Mouse (Mus musculus): ENCODE data around the gene Pole4. TPM values are rescaled to one million over a fixed set of nuclear protein-coding genes. Genes with fewer than 3 reads are reported as not detected.
A peak's percentile ranks its signal among the peaks of the same experiment; 100 is the strongest.
"Not testable (repeated sequence)": the region's sequence is repeated elsewhere in the genome, so short reads cannot be mapped to it uniquely, and the experiment has no call there.

Pole4 gene
- total RNA-seq, 4 experiments from 2014 or later = 28.4 to 31.3 (median 30.5) TPM

DNA sequence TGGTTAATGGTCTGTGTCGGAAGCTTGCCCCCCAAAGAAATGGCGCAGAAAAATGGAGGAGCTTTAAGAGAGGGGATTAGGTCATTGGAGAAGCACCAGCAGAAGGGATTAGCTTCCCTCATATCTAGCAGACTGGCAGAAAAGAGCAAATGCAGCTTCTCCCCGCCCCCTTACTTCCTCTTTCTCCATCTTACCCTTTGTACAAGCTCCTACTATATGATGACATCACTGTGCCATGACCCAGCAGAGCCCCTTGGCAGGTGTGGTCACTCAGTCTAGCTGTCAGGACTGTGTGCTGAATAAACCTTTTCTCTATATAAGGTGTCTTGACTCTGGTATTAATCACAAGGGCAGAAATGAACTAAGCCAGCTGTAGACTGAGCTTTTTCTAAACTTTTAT lies 10.5 kb upstream of the Pole4 start:
- DNase-seq (ENCODE audit: low spot score in 2 of 2) = no peak

DNA sequence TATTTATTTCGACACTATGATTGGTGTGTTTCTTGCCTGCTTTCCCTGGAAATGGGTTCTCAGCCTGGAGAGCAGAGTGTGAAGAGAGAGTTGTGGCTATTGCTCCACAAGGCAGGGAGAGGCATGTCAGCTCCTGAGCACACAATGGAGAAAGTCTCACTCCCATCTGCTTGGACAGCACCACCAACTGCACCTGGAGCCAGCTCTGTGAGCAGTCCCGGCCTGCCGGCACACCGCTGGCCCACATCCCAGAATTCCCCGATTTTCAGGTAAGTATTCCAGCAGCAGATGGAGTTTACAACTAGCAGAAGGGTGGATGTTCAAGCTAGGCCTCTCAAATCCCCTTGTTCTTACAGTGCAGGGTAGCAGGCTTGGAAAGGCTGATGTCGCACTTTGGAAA lies 10.1 kb upstream of the Pole4 start:
- DNase-seq (ENCODE audit: low spot score in 2 of 2) = no peak

DNA sequence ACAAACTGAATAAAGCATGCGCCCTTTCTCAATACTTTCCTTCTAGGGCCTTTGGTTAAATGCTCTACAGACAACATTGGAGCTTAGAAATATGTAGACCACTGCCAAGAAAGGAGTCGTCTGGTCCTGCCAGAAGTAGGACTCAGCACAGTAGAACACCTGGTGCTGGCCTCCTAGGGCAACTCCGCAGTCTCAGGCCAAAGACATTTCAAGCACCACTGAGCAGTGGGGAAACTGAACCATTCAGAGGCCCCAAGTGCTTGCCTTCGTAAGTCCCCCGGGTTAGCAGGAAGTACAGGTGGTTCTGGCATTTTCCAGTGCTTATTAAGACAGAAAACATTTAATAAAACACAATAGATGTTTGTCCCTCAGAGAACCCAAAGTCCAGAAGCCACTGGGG lies 9.7 kb upstream of the Pole4 start:
- DNase-seq (ENCODE audit: low spot score in 2 of 2) = no peak

DNA sequence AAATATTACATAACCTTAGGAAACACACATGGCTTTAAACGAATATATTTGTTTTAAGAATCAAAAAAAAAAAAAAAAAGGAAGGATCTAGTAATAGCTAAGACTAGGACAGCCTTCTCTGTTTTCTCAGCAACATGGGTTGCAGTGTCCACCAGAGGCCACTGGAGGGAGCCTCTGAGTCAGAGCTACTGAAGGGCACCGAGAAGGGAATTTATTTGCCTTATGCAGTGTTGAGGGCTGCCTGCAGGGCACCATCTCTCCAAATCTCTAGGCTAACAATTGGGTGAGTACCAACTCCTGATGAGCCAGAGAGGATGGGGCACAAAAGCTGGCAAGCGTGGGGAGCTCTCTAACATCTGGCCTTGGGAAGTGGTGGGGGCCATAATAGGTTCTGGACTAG lies 9.1 kb upstream of the Pole4 start:
- peak; percentile 21 to 75 for DNase-seq (ENCODE audit: low spot score in 2 of 2)

DNA sequence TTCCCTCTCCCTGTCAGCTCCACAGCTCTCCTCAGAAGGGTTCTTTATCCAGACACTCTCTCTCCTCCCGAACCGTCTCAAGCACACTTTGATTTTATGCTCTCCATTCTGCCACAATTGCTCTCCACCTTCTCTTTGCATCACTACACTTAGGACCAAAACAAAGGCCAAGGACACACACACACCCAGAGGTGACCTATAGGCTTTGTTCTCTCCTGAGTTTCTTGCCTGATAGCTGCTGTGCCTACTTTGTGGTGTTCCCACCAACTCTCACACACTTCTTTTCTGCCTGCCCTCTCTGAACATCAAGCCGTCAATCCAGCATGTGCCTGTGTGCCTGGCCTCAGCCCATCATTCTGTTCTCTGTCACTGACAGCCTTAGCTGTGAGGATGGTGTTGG lies 2.6 kb upstream of the Pole4 start:
- DNase-seq (ENCODE audit: low spot score in 2 of 2) = no peak

DNA sequence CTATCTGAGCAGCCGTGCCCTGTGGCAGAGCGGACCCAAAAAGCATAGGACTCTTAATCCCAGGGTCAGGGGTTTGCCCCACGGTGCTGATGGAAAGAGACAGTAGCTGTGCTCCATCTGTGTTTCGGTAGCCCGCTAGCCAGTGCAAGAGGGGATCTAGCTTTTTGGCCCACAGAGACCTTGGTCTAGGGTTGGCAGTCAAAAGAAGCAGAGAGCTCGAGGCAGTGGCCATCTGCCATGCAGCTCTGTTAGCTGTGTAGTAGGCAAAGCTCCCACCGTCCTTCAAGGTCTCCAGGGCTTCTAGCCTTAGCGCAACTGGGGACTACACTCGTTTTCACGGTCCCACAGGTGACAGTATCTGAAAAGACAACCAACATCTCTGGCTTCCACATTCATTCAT lies 2.1 kb upstream of the Pole4 start:
- no peak for DNase-seq (ENCODE audit: low spot score in 2 of 2)

DNA sequence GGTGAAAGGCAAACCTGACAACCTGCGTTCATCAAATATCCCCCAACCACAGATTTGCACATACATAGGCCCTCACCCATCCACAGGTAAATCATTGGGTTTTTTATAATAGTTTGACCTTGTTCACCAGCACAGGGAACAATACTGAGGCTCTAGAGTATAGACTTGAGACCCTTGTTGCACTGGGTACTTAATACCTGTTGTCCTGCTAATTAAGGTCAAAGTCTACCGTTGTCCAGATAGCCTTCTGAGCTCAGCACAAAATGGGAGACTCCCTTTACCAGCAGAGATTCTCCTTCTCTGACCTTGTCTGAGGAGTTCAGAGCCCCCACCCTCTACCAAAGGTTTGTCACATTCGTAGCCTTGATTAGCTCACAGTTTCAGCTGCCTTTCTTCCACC lies 1.5 kb downstream of the Pole4 start:
- no peak for DNase-seq (ENCODE audit: low spot score in 2 of 2)

DNA sequence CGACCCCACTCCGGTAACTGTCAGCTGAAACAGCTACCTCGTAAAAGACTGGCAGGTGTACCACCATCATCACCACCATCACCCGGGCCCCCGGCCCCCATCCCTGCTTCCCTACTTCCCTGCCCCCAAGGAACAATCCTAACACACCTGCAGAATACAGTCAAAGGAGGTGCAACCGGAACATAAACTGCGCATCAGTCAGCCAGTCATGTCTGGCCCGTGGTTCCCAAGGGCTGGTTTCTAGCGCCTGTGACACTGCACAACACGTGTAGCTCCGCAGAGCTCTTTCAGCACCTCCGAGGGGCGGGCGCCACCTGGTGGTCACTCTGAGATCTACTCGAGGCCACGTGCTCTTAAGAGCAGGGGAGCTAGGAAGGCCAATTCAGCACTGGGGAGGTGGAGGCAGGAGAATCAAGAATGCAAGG lies 2.6 kb downstream of the Pole4 start:
- DNase-seq (ENCODE audit: low spot score in 2 of 2) = peak; percentile 55 to 85

DNA sequence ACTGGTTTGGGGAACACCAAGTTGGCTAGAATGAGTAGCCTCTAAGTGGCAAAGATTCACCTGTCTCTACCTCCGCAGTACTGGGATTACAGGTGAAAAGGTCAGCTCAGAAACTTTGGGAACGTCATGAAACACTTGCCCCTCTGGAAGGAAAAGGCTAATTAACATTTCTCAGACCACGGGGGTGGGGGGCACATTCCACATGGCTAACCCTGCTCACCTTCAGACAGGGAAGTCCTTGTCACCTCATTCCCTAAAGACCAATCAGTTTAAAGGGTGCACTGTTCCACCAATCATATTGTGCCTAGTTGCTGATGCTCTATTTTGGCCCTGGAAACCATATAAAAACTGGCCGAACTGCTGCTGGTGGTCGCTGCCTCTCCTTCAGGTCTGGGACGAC lies 3.9 kb downstream of the Pole4 start:
- no peak for DNase-seq (ENCODE audit: low spot score in 2 of 2)

DNA sequence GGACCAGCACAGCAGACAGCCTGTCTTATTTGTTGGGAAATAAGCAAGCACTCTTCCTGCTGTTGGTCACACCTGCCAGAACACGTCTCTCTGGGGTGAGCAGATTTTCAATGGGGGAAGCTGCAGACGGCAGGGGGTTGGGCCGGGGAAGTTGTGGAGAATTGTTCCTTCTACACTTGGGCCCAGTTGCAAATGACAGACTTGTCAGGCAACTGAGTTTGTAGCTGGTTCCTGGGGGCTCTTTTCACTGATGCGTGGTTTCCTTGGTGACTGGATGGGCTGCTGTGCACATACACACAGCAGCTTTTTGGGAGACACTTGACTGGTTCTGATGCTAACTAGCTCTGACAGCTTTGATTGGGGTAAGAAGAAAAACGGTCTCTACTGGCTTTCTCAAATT lies 5.3 kb downstream of the Pole4 start:
- DNase-seq (ENCODE audit: low spot score in 2 of 2) = no peak

DNA sequence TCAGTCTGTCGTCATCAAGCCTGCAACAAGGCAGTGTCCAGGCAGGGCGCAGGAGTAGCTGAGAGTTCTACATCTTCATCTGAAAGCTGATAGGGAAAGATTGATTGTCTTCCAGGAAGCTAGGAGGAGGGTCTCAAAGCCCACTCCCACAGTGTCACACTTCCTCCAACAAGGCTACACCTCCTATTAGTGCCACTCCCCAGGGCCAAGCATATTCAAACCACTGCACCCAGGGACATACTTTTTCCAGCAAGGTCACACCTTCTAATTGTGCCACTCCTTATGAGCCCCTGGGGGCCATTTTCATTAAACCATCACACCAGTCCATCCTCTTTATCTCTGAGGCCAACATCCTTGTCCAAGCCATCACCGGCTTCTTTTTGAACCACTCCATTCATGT lies 8.4 kb downstream of the Pole4 start:
- DNase-seq (ENCODE audit: low spot score in 2 of 2) = no peak

DNA sequence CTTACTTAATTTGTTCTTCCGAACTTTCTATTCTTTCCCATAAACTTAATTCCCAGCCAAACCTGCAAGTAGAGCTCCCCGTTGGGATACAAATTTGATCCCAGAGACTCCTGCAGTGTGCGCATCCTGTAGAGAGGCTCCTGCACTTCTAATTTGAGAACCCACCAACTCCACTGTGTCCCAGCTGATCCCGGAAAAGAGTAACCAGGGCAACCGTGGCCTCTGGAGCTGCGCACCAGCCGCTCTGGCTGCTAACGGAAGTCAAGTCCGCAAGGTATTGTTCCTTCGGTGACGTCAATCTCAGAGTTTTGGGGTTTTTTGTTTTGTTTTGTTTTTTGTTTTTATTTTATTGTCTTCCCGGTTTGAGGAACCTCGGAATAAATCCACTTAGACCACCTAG lies 10.5 kb downstream of the Pole4 start:
- DNase-seq (ENCODE audit: low spot score in 2 of 2) = no peak

DNA sequence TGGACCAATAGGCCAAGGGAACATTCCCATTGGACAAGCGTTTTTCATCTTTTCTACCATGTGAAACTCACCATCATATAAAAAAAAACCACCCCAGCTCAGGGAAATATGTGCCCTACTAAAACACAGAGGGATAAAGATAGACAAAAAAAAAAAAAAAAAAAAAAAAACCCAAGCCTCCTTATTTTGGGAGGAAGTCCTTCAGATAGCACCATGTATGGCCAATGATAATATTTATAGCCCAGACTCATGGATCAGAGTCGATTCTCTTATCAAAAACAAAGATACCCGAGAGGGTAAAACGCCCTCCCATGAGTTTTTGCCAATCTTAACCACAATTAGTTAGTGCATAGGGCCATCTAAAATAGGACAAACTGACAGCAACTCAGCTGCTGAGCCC lies 15.7 kb downstream of the Pole4 start:
- DNase-seq (ENCODE audit: low spot score in 2 of 2) = no peak

DNA sequence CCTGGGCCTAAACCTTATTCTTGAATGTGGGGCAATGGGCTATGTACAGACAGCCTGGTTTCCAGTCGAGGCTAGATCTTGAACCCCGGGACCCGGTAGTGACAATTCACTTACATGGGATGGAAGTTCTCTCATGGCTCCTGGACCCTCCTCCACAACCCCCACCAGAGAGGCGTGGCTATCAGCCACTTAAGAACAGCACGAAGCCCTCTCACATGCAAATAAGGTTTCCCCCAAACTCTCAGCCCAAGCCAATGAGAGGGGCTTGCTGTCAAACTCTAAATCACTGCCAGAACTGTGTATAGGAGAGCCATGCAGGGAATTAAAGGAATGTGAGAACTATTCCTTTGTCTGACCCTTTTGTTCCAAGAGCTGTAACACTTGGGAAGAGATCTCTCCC lies 16.6 kb downstream of the Pole4 start:
- not testable (repeated sequence) for DNase-seq (ENCODE audit: low spot score in 2 of 2)

DNA sequence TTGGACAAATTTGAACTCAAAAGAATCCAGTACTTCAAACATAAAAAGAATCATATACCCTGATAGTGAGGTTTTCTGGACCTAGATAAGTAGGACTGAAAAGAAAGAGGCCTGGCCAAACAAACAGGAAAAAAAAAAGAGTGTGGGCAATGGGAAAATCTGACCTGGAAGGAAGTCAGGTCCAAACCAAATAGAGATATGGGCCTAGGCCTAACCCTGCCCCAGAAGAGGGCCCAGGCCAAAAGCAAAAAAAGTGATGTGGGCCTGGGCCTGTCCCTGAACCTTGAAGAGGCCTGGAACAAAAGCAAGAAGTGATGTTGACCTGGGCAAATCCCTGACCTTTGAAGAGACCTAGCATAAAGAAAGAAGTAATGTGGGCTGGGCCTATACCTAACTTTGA lies 21.0 kb downstream of the Pole4 start:
- no peak for DNase-seq (ENCODE audit: low spot score in 2 of 2)

DNA sequence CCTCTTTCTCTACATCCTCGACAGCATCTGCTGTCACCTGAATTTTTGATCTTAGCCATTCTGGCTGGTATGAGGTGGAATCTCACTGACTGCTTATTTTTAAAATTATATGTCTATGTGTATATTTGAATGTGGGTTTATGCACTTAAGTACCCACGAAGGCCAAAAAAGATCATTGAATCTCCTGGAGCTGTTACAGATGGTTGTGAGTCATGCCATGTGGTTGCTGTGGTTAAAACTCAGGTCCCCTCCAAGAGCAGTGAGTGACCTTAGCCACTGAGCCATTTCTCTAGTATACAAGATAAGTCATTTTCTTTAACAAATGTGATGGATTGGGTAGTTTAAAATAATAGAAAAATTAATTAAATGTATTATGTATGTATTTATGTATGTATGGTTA lies 25.9 kb downstream of the Pole4 start:
- DNase-seq (ENCODE audit: low spot score in 2 of 2) = not testable (repeated sequence)

DNA sequence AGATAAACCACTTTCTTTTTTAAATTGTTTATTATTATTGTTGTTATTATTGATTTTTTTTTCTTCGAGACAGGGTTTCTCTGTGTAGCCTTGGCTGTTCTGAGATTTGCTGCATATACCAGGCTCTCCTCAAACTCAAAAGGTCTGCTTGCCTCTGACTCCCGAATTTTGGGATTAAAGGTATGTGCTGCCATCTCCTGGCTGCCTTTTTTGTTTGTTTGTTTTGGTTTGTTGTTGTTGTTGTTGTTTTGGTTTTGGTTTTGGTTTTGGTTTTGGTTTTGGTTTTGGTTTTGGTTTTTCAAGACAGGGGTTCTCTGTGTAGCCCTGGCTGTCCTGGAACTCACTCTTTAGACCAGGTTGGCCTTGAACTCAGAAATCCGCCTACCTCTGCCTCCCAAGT lies 27.5 kb downstream of the Pole4 start:
- DNase-seq (ENCODE audit: low spot score in 2 of 2) = not testable (repeated sequence)

DNA sequence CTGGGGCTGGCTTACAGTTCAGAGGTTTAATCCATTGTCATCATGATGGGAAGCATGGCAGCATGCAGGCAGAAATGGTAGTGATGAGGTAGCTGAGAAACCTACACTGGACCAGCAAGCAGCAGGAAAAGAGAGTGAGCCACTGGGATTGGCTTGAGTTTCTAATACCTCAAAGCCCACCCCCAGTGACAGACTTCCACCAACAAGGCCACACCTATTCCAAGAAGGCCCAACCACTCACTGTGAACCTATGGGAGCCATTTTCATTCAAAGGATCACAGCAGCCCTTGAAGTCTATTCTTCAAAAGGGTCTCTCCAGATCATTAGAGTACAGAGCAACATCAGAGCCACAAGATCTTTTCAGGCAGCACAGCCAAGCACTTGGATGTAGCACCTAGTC lies 38.7 kb downstream of the Pole4 start:
- DNase-seq (ENCODE audit: low spot score in 2 of 2) = no peak

DNA sequence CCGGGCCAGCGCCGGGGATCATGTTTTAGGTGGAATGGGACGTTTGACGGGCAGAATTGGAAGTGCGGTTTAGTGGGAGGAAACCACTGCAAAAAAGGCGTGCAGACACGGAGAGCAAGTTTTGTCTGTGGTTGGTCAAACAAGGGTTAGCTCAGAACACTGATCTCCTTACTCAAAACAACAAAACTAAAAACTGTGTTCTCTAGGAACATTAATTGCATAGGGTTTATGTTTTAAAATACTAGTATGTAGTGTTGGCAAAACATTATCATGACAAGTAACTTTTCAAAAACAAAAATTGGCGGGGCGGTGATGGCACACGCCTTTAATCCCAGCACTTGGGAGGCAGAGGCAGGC lies 52.0 kb downstream of the Pole4 start:
- DNase-seq (ENCODE audit: low spot score in 2 of 2) = no peak

DNA sequence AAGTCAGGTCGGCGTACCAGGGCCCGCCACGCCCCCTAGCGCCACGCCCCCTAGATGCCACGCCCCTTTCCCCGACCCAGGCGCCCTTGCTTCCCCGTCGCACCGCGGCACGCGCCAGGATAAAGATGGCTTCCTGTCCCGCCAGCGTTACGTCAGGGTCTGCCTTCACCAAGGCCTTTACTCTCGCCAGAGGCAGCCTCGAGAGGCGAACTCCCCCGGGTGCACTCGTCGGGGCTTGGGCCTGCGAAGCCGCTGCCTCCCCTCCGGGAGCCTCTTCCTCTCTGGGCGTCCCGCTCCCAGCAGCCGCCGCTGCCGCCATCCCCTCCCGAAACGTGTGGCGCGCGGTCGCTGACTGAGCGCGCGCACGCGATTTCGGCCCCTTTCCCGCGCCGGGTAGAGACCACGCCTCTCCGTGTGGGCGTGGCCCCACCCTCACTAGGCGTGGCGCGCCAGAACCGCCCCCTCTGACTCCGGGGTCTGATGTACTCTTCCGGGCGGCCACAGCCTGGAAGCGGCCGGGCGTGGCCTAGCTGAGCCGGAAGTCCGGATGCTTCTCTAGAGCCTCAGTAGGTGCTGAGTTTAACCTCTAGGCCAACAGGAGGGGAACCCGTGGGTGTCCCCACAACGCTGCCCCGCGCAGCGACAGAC lies 52.5 kb downstream of the Pole4 start:
- peak; percentile 84 to 90 for DNase-seq (ENCODE audit: low spot score in 2 of 2)

DNA sequence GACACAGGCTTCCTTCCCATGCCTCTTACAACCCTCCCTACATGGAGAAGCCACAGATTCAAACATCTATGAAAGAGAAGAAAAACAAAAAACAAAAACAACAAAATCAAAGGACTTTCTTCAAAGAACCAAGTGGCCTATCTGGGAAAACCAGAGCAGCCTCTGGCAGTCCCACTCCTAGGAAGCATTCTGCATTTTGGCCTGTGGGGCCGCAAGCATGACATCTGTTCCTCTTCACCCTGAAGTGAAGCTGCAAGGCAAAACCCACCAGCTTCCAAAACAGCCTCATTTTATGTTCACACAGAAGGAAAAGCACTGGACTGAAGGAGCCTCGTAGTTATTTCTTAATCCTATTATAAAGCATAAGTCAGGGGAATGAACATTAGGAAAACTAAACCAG lies 56.1 kb downstream of the Pole4 start:
- no peak for DNase-seq (ENCODE audit: low spot score in 2 of 2)

DNA sequence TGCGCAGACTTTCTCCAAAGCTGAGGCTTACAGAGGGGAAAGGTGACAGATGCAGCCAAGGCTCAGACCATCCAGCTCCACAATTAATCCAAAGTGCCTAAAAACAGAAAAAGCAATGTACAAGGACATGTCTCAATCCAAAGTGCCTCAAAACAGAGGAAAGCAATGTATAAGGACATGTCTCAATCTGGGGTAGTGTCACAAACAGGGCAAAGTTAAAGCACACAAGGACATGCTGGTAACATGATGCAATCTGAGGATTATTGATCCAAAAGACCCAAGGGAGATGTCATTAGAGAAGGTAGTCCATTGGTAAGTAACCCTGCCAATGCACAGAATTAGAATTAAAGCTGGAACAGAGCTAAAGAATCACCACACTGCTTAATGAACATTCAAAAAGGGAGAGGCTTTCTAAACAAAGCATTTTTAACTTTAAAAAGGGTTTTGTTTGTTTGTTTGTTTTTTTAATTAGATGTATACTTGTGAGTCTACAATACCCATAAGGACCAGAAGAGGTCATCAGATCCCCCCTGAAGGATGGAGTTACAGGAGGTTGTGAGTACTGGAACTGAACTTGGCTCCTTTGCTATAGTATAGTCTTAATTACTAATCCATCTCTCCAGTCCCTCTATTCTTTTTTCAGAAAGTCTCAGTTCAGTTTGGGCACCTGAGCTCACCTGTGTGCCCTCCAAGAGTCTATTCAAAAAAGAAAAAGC lies 57.1 kb downstream of the Pole4 start:
- DNase-seq (ENCODE audit: low spot score in 2 of 2) = no peak

DNA sequence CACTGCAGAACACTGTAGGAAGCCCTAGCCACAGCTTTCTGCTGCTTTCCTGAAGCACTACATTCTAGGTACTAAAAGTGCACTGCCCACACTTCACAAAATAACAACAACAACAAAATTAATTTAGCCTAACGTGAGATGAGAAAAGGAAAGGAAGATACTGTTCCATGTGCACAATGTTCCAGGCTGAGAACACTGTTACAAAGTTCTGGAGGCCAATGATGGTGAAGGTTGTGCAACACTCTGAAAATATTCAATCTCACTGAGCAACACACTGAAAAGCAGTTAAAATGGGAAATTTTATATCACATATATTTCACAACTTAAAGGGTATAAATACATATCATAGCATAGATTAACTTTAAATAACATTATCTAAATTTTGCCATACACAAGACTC lies 58.2 kb downstream of the Pole4 start:
- no peak for DNase-seq (ENCODE audit: low spot score in 2 of 2)

DNA sequence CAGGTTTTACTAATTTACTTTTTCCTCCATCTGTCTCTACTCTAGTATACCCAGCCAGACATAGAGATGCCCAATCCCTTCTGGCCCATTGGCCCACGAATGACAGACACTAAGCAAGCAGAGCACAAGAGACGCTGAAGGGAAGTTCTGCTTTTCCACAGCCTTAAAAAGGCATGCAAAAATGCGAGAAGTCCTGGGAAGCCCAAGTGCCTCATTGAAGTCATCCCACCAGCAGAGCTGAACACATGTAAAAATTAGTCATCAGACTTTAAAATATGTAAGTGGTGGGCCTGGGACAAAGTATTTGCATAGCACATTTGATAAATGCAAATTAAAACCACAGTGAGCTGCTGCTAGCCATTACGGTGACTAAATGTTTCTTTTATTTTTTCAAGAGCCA lies 65.1 kb downstream of the Pole4 start:
- peak; percentile 6 to 50 for DNase-seq (ENCODE audit: low spot score in 2 of 2)

All from left cerebral cortex, adult 8-10 months (tissue).